In genomic region chr12:82234463-82235223, GRCm38 (mm10) we compare ENCODE assay signal across 21 mouse cellular contexts.
A peak's percentile ranks its signal among the peaks of the same experiment; 100 is the strongest.
DNase-seq lines count a peak whose midpoint lies in the region; ATAC-seq and TF ChIP-seq lines count a peak whose summit lies in the region.
"Had no signal": no experiment of that assay in that cellular context is flagged by ENCODE, and none has a peak within 500 bp of the region (broad histone marks: within the 10 kb centered on the region; RNA-seq: fewer than 3 reads in every experiment).

No protein-coding gene starts in this region.

- H3K36me3 ChIP-seq in kidney, embryonic 15.5 days: 0 out of 2 replicates have a peak, but pooled peaks cover 9% of the 10 kb centered on the region
- H3K36me3 ChIP-seq in testis, adult 2 months (ENCODE audit: control insufficient read depth, insufficient read depth, low read length): no peaks in the 10 kb centered on the region
- no peaks in the 10 kb centered on the region for H3K36me3 ChIP-seq in limb, embryonic 13.5 days
- H3K36me3 ChIP-seq: heart, embryonic 15.5 days; stomach, embryonic 15.5 days had no signal

- no peak for TF ChIP-seq POLR2A in testis, adult 2 months (IDR thresholded peaks at IDR 0.05; ENCODE audit: control insufficient read depth, low read depth, low read length)

- peaks cover 37% of the 10 kb centered on the region for H3K4me1 ChIP-seq in kidney, embryonic 15.5 days
- peaks cover 2% of the 10 kb centered on the region for H3K4me1 ChIP-seq in testis, adult 2 months (ENCODE audit: control insufficient read depth, insufficient read depth, low read length)
- H3K4me1 ChIP-seq in limb, embryonic 13.5 days: peaks cover 53% of the 10 kb centered on the region
- H3K4me1 ChIP-seq: stomach, embryonic 15.5 days had no signal

- DNase-seq in kidney, postnatal 10 days: no peak
- DNase-seq in testis, postnatal 14 days (ENCODE audit: low spot score): no peak
- no peak for DNase-seq in left cerebral cortex, postnatal 14 days (ENCODE audit: low spot score in 2 of 2)
- no peak for DNase-seq in spleen, postnatal 4 days (ENCODE audit: low spot score in 2 of 2)
- DNase-seq: cerebellum, adult 2 months; cerebellum, postnatal 36 days; heart, adult 2 months; kidney, adult 2 months; kidney, postnatal 4 days; lung, embryonic 14.5 days; lung, postnatal 36 days; right cerebral cortex, postnatal 14 days had no signal

- no peak overlapping the region for H3K27ac ChIP-seq in kidney, embryonic 15.5 days
- H3K27ac ChIP-seq in testis, adult 2 months (ENCODE audit: control insufficient read depth, insufficient read depth, low read depth, low read length): no peak overlapping the region
- H3K27ac ChIP-seq in limb, embryonic 13.5 days: no peak overlapping the region
- H3K27ac ChIP-seq: embryonic facial prominence, embryonic 12.5 days; heart, adult 2 months; heart, embryonic 15.5 days; neural tube, embryonic 12.5 days; stomach, embryonic 15.5 days had no signal

- 0 out of 2 replicates have a peak, but pooled peaks have one; percentile 18 for ATAC-seq in kidney, embryonic 15.5 days (replicated peaks; ENCODE audit: low FRiP score)
- peak; percentile 51; the same call in 1 of the 2 replicates for ATAC-seq in limb, embryonic 13.5 days (ENCODE audit: low FRiP score, low read depth)
- ATAC-seq: forebrain, embryonic 14.5 days had no signal

- TF ChIP-seq CTCF in testis, adult 2 months (IDR thresholded peaks at IDR 0.05; ENCODE audit: control insufficient read depth, insufficient read depth, insufficient replicate concordance, low read depth, low read length): no peak

- H3K9ac ChIP-seq in kidney, embryonic 15.5 days: no peak overlapping the region
- H3K9ac ChIP-seq in limb, embryonic 13.5 days: no peak overlapping the region
- H3K9ac ChIP-seq: embryonic facial prominence, embryonic 12.5 days; heart, embryonic 15.5 days; lung, embryonic 14.5 days; neural tube, embryonic 12.5 days; stomach, embryonic 15.5 days had no signal

- WGBS in kidney, embryonic 15.5 days: 83% methylated on average over 14 of the region's 14 CpGs
- 44% methylated on average over 14 of the region's 14 CpGs for WGBS in limb, embryonic 13.5 days

- H3K9me3 ChIP-seq in kidney, embryonic 15.5 days (replicated peaks): no peaks in the 10 kb centered on the region
- no peaks in the 10 kb centered on the region for H3K9me3 ChIP-seq in limb, embryonic 13.5 days
- H3K9me3 ChIP-seq: embryonic facial prominence, embryonic 12.5 days; heart, embryonic 15.5 days; neural tube, embryonic 12.5 days; stomach, embryonic 15.5 days had no signal

- no peak overlapping the region for H3K4me2 ChIP-seq in kidney, embryonic 15.5 days
- H3K4me2 ChIP-seq in limb, embryonic 13.5 days (replicated peaks): no peak overlapping the region
- H3K4me2 ChIP-seq: embryonic facial prominence, embryonic 12.5 days; heart, embryonic 15.5 days; lung, embryonic 14.5 days; neural tube, embryonic 12.5 days; stomach, embryonic 15.5 days had no signal

- no peak overlapping the region for H3K4me3 ChIP-seq in kidney, embryonic 15.5 days (replicated peaks)
- peak overlapping the region; percentile 7; the same call in 1 of the 2 replicates for H3K4me3 ChIP-seq in testis, adult 2 months (ENCODE audit: control insufficient read depth, low read depth, low read length)
- H3K4me3 ChIP-seq in limb, embryonic 13.5 days: no peak overlapping the region
- H3K4me3 ChIP-seq: embryonic facial prominence, embryonic 12.5 days; erythroblast, embryonic 14.5 days; heart, adult 2 months; heart, embryonic 15.5 days; neural tube, embryonic 12.5 days; stomach, embryonic 15.5 days had no signal

- intact Hi-C loops in left cerebral cortex, postnatal 14 days (cut with DNase I): no loop called here

- no peaks in the 10 kb centered on the region for H3K27me3 ChIP-seq in kidney, embryonic 15.5 days
- H3K27me3 ChIP-seq in testis, adult 2 months (ENCODE audit: control insufficient read depth, insufficient read depth, low read length): no peaks in the 10 kb centered on the region
- H3K27me3 ChIP-seq in limb, embryonic 13.5 days: no peaks in the 10 kb centered on the region
- H3K27me3 ChIP-seq: embryonic facial prominence, embryonic 12.5 days; heart, embryonic 15.5 days; neural tube, embryonic 12.5 days; stomach, embryonic 15.5 days had no signal
